Mouse (Mus musculus) ovary, postnatal 10 days (tissue): ENCODE results near the gene Hmcn1.

ENCODE experiments used
- DNase-seq: peaks from one replicate; pipeline ENCODE4 v3.0.0; 2022; ENCODE audit warnings: low spot score

Hmcn1 gene

DNA sequence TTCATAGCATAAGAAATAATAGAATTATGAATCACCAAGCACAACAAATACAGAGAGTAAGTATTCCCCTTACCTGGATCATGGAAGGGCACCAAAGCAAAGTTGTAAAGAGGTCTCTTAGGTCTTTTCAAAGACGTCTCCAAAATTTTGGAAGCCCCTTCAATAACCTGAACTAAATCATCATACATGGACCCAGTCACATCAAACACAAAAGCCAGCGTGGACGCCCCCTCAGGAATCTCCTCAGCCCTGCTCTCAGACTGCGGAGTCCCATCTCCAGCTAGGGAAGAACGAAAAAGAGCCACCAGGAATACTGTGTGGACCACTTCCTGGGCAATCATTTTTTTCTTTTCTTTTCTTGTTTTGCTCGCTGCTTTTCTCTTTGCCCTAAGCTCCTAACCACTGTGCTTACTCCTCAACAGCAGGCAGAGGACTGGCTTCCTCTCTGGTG is 499 bp downstream of the Hmcn1 start:
- DNase-seq: no peak

DNA sequence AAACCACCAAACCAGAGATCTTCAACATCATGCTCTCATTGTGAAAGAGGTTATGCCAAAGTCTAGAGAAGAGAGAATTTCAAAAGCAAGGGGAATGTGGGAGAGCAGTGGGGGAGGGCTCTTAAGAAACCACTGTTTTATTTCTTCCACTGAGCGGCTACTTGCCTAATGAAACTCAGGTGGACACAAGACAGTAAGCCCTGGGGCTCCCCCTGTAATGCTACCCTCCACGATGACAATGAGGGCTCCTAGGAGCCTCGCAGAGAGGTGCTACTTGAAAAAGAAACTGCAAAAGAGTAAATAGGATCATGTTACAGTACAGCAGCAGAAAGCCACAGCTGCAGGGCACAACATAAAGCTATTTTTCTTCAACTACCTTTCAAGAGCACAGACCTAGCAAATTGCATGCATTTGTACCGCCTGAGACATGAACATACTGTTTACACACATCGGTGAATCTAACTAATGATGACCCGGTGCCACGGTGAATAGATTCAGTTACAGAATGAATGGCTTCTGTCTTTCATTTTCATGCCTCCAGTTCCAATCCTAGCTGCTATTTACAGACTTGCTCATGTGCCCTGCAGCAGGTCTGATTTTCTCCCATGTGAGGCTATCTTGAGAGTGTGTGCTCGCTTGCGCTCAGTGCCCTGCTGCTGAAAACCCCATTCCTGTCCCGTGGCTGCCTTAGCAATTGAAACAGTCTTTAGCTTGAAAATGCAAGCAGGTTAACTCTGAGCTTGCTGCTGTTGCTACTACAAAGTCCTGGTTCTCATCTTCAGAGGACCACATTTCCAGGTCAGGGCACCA is 1.3 kb downstream of the Hmcn1 start:
- DNase-seq: no peak

DNA sequence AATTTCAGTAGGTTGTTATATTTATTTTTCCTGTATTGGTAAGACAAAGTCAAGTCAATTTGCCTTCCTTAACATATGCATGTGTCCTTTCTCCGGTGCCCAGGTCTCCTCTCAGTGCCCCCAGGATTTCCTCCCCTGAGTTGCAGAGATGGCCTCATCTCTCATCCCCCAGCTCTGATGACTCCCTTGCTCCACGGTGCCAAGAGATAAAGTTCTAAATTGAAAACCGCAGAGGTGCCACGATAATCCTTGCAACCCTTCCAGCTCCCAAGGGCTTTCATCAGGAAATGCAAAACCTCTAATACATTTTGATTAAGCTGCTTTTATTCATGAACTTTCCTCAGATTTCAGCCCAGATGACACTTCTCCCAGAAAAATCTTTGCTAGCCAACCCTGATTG is 8.3 kb downstream of the Hmcn1 start:
- DNase-seq: no peak

- no peak for DNase-seq
These were observed 9.1 kb downstream of the Hmcn1 start for GRCm38 (mm10) chr1:150984092-150984503.

DNA sequence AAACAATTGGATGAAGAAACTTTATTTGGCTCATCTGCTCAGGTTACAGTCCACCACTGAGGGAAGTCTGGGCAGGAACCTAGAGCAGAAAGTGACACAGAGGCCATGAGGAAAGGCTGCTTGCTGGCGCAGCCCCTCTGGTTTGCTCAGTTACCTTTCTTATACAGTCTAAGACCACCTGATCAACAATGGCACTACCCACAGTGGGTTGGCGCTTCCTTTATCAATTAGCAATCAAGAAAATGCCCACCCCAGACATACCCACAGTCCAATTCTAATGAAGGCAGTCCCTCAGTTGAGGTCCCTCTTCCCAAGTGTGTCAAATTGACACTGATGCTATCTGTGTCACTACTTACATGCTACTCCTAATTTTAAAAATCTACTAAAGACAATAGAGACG is 14.6 kb downstream of the Hmcn1 start:
- DNase-seq: no peak

DNA sequence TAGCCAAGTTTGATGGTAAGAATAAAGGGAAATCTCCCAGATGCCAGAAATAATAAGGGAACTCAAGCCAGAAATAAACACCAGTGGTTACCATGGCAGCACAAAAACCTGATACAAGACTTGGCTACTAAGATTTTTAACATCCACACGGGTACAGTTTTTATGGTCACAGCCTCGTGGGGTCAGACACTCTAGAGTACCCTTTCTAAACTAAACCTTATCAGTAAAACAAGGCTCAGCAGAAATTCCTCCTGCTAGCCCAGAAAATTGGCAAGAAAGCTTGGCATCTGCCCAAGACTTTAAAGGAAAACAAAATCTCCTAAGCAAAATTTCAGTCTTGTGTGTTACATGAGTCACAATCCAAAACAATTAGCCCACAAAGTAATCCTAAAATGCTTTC is 17.0 kb downstream of the Hmcn1 start:
- no peak for DNase-seq

DNA sequence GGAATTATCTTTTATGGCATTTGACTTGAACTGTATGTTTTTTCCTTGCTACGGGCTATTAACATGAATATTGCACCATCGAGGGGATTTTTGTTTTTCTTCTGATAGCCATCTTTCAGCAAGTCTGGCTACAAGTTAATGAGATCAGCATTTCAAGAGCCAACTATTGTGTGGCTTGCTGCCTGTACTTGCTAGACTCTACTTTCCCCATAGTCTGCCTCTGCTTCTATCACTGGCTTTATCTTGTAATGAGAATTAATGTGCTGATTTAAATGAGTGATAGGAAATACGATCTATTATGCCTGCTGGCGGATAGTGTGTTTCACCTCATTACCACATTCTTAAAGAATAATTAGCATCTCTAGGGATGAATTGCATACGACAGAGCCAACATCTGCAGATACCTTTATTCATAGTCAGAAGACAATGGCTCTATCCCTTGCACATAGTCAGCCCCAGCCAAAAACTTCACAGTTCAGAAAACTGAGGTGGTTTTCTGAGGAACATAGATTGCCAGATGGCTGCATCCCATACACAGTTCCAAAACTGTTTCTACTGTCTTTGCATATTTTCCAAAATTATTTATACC is 33.7 kb downstream of the Hmcn1 start:
- no peak for DNase-seq

DNA sequence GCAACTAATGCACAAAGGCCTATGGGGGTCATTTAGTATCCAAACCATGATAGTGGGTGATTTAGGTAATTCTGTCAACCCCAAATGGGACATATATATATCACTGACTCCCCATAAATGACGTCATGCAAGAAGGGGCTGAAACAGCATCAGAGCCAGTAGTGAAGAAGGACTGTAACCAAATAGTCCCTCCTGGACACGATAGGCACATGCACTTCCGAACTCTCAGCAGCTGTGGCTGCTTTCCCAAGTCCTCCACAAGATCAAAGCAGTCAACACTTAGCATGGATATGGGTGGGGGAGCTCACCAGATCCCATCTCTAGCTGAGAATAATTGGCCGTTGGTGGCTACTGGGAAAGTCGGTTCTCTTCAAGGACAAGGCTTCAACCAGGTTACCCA is 42.2 kb downstream of the Hmcn1 start:
- no peak for DNase-seq

GRCm38 (mm10) chr1:150950046-150950445 is 43.2 kb downstream of the Hmcn1 start:
- no peak for DNase-seq

DNA sequence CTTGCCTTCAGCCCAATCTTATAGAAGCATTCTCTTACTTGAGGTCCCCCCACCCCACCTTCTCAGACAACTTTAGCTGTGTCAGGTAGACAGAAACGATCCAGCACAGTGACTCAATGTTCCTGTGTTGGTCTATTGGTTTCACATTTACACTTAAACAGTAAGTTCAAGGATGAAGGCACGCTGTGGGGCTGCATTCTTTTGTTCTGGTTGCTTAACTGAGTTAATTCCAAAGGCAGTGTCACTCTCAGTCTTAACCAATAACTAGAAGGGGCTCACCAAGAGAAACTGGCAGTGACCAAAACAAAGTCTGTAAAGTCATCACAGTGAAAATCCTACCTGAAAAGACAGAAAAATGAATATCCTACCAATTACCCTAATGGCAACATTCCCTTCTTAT is 44.3 kb downstream of the Hmcn1 start:
- DNase-seq: no peak

DNA sequence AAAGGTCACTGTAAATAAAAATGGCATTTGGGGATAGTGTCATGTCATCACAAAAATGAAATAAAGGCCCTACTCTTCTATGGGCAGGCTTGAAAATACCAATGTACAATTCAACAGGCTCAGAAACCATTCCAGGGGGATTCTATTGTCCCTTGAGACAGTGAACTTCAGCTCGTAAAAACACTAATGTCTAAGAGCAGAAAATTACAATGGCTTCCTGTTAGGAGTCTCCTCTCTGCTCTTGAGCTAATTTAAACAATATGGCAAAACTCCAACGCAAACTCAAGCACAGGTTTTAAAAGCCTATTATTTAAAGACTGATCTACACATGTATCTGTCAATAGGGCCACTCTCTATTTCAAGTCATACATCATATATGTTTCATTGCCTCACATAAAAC is 49.6 kb downstream of the Hmcn1 start:
- no peak for DNase-seq

- DNase-seq: no peak
These were observed 51.1 kb downstream of the Hmcn1 start for GRCm38 (mm10) chr1:150942143-150942542.

- DNase-seq: no peak
These were observed 56.4 kb downstream of the Hmcn1 start for GRCm38 (mm10) chr1:150936821-150937220.

GRCm38 (mm10) chr1:150933616-150934015 is 59.6 kb downstream of the Hmcn1 start:
- no peak for DNase-seq

DNA sequence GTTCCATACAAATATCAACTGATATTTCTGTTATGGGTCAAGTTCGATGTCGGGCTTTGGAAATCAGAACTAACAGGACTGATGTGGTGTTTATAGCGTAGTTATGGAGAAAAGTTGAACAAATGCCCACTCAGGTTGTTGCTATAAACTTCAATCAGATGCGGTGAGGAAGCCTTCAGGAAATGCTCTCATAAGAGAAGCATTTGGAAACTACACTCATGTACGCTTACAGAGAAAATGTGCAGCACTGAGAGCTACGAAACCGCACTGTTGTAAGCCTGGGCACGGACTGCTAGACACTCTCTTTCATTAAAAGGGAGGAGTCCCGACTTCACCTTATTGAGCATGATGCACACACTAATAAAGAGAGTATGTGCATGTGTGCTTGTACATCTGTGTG is 72.4 kb downstream of the Hmcn1 start:
- DNase-seq: no peak

DNA sequence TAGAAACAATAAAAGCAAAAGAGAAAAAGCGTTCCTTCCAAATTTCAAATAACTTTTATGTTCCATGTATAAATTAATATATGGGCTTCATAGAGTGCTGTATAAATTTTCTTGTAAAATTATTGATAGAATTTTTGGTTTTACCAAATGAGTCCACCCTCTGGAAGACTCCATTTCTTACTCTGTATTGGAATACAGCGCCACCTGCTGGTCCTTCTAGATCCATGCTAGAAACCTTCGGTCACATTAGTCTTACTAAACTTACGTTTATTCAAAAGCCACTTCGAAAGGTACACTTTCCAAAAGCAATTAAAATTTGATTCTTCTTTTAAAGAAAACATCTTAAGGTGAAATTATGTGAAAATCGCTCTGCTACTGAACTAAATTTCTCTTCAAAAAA is 73.0 kb downstream of the Hmcn1 start:
- DNase-seq: no peak

DNA sequence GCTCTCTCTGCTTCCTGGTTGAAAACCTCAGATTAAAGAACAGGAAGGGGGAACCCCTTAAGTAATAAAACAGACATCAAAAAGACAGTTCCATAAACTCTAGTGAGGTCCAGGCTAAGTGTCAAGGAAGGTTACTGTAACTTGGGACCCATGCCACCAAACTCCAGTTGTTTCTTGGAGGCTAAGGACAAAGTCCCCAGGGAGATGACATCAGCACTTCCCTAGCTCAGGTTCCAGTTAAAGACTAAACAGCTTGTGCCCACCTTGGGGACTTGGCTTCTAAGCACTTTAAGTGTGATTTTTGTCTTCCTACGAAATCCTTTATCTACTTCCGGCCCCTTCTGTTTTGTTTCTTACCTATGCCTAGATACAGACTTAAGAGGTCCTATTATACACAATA is 78.3 kb downstream of the Hmcn1 start:
- DNase-seq: no peak

DNA sequence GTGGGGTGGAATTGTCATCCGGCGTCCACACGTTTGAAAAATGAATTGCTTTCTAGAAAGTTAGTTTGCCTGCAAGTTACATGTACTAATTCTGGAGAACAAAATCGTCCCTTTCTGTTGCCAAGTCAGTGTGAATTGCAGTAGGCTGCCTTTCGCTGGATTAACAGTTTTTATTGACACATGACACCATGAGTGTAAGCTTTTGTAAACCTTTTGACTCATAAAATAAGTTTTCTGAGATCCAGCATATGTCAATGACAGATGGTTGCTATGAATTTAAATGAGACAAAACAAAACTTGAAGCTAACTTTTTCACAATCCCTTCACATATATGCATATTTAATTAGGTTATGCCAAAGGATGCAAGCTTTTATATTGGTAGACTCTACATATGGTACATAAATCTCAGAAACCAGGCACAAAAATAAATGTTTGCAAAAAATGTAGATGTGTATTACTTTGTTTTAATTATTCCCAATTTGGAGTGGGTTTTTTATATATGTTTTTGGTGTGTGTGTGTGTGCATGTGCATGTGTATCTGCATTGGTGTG is 79.6 kb downstream of the Hmcn1 start:
- no peak for DNase-seq

DNA sequence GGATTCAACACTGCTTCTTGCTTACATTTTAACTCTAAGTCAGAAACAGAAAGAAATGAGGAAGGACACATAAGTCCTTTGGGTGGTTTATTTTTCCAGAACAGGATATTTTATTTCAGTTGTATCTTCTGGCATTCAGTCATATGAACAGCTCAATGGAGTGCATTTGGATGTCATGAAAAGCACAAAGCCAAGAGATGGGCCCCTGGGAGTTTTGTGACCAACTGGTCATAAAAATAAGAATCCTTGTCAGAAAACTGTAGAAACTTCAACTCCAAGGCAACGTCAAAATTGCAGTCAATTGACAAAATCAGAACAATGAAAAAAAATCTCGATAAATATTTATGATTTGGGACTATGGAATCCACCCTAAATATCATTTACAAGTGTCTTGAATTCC is 83.6 kb downstream of the Hmcn1 start:
- no peak for DNase-seq

DNA sequence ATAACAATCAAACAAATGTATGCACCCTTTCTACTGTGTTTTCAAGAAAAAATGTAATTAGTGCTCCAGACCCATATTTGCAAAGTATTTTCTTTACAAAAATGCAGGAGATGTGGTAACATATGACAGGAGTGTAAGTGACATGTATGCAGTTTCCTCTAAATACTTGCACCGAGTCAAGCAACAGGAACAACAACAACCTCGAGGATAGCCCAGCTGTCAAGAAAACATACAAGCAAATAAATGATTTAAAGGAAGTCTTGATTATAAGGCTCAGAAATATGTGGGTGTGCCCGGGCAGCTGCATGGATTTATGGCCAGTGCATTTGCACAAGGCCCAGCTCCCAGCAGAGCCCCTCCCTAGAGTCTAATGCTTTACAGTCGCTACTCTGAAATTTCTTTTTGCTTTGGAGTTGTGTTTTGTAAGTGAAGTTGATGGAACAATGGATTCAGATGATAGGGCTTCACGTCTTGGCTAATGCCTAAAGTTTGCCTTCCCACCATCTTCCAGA is 99.5 kb downstream of the Hmcn1 start:
- no peak for DNase-seq

- no peak for DNase-seq
These were observed 103.2 kb downstream of the Hmcn1 start for GRCm38 (mm10) chr1:150890017-150890416.

GRCm38 (mm10) chr1:150886267-150886666 is 107.0 kb downstream of the Hmcn1 start:
- no peak for DNase-seq

DNA sequence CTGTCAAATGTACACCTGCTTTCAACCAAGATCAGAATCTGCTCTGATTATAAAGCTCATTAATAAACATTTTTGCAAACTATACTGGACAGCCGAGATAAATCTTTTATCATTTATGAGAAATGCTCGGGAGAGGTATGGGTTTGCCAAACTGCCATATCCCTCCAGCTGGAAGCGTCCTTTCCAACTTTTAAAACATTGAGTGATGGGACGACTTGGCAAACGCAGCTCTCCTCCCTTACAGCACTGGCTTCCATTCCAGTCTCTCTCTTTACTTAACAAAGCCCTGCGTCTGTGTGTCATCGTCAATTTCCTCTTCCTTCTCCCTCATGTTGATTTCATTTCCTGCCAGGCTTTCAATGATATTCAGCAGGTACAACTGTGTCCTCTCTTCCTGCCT is 114.8 kb downstream of the Hmcn1 start:
- no peak for DNase-seq
